Mouse (Mus musculus): Measurements from ENCODE around the gene Pnmt.

Gene Pnmt

GRCm38 (mm10) chr11:98385638-98386585 lies at the start of gene Pnmt:
Pnmt (plus strand) TSS chr11:98386450.
- DNase-seq: no peak

- DNase-seq: no peak
Observed at GRCm38 (mm10) chr11:98338507-98338961, 47.7 kb upstream of the Pnmt start.

- no peak for DNase-seq
Observed at GRCm38 (mm10) chr11:98339071-98339501, 47.2 kb upstream of the Pnmt start.

GRCm38 (mm10) chr11:98339679-98340287 lies 46.5 kb upstream of the Pnmt start:
- no peak for DNase-seq

GRCm38 (mm10) chr11:98340597-98340996 lies 45.7 kb upstream of the Pnmt start:
- DNase-seq: no peak

- DNase-seq: no peak
Observed at GRCm38 (mm10) chr11:98341174-98341573, 45.1 kb upstream of the Pnmt start.

- peak; percentile 82 to 92 for DNase-seq
Observed at GRCm38 (mm10) chr11:98342000-98342945, 44.0 kb upstream of the Pnmt start.

- DNase-seq: peak; percentile 78 to 80
Observed at GRCm38 (mm10) chr11:98345253-98345652, 41.0 kb upstream of the Pnmt start.

- no peak for DNase-seq
Observed at GRCm38 (mm10) chr11:98346168-98346567, 40.1 kb upstream of the Pnmt start.

- no peak for DNase-seq
Observed at GRCm38 (mm10) chr11:98347385-98348082, 38.7 kb upstream of the Pnmt start.

GRCm38 (mm10) chr11:98348083-98348961 lies 37.9 kb upstream of the Pnmt start, which contains the start of gene Ppp1r1b:
Ppp1r1b (plus strand) TSS chr11:98348404.
- DNase-seq: peak; percentile 67 to 78

- DNase-seq: no peak
Observed at GRCm38 (mm10) chr11:98349308-98349707, 36.9 kb upstream of the Pnmt start.

- DNase-seq: no peak
Observed at GRCm38 (mm10) chr11:98352272-98352990, 33.8 kb upstream of the Pnmt start.

GRCm38 (mm10) chr11:98353651-98354211 lies 32.5 kb upstream of the Pnmt start:
- DNase-seq: no peak

- DNase-seq: no peak
Observed at GRCm38 (mm10) chr11:98354445-98354844, 31.8 kb upstream of the Pnmt start.

- DNase-seq: peak; percentile 49 to 56
Observed at GRCm38 (mm10) chr11:98355732-98356299, 30.4 kb upstream of the Pnmt start.

- no peak for DNase-seq
Observed at GRCm38 (mm10) chr11:98356625-98357394, 29.4 kb upstream of the Pnmt start.

- no peak for DNase-seq
Observed at GRCm38 (mm10) chr11:98357396-98358160, 28.7 kb upstream of the Pnmt start.
